Mouse (Mus musculus) mesoderm, embryonic 11.5 days (tissue): ENCODE measurements around the gene Mapkapk2.

Experiments used
- DNase-seq: peaks from one replicate; pipeline ENCODE4 v3.0.0-alpha.2; 2012; ENCODE audit warnings: low read depth, low spot score

Gene Mapkapk2

GRCm38 (mm10) chr1:131112576-131112975 is 14.9 kb upstream of the Mapkapk2 start:
- peak; percentile 38 for DNase-seq

- DNase-seq: no peak
Measured at GRCm38 (mm10) chr1:131110525-131111106, 13.0 kb upstream of the Mapkapk2 start.

- no peak for DNase-seq
Measured at GRCm38 (mm10) chr1:131107575-131108308, 10.1 kb upstream of the Mapkapk2 start.

GRCm38 (mm10) chr1:131103776-131104424 is 6.3 kb upstream of the Mapkapk2 start:
- no peak for DNase-seq

DNA sequence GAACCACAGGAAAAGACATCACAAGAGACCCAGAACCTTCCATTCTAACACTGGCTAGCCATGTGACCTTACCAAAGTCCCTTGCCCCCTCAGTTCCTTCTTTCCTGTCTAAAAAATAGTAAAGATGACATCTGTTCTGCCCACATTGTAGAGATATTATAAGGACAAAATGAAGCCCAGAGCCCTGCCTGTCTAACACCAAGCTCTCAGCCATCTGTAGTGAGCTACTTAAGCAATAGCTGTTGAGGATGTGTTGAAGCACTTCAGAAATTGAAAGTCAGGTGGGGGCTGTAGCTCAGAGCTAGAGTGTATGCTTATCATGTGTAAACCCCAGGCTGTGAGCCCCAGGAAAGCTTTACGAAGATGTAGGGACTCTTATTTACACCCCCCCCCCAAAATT is 3.2 kb upstream of the Mapkapk2 start:
- DNase-seq: no peak

DNA sequence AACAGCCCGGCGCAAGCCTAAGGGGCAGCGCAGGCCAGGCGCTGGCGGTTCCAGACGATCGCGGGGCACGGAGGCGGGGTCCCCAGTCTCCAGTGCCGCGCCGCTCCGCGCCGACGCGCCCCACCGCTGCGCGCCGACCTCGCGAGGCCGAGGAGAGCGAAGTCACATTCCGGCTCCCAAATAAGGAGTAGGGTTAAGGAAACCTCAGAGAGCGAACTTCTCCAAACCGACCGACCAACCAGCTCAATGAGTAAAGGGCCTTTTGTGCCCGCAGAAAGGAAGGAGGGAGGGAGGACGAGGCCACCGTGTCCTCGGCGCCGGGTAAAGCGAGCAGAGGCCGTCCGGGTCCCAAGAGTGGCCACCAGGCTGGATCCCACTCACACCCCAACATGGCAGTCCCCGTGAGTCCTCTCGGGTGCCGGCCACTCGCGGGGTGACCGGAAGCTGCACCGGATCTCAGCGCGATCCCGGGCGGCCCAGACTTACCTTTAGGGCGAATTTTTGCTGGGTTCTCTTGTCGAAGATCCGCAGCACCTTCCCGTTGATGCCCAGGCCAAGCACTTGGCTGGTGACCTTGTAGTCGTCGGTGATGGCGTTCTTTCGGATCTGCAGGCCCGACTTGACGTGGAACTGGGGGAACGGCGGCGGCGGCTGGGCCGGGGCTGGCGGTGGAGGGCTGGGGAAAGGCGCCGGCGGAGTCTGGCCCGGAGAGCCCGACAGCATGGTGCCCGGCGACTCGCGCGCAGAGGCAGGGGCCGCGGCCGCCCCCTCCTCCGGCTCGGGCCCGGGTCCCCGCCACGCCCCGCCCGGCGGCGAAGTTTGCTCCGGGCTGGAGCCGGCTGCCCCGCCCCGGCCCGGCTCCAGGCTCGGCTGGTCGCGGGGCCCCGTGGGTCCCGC is 575 bp downstream of the Mapkapk2 start:
- peak; percentile 85 for DNase-seq

- no peak for DNase-seq
Measured at GRCm38 (mm10) chr1:131096132-131096695, 1.4 kb downstream of the Mapkapk2 start.

- DNase-seq: no peak
Measured at GRCm38 (mm10) chr1:131095574-131095973, 2.1 kb downstream of the Mapkapk2 start.

GRCm38 (mm10) chr1:131093889-131094288 is 3.7 kb downstream of the Mapkapk2 start:
- DNase-seq: no peak

DNA sequence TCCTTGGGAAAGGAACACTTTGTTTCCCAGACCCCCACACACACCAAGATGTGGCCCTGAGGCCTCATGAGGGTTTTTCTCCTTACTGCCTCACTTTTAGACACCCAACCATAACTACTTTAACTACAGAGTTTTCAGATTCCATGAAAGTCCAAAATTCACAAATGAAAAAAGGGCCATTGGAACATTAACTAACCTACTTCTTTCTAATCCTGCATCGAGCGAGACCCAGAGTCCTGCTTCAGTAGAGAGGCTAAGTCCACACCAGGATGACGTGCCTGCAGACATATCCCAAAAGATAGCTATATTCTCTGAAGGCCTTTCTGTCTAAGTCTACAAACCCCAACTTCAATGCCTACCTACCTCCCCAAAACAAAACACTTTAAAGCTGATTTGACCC is 4.8 kb downstream of the Mapkapk2 start:
- no peak for DNase-seq

DNA sequence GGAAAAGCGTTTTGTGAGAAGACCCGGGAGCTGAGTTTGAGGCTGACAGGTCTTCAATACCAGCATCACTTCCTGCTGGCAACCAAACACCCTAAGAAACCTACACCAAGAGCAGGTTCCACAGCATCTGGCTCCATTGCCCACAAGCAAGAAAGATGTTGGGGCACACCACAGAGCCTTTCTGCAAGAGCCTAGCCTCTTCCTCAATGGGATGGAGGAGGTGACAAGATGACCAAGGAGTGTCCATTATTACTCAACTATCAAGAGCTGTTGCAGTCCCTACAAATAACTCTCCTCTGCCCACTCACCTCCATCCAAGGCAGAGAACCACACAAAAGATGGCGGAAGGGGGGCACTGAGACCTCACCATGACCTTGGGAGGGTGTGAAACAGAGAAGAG is 5.5 kb downstream of the Mapkapk2 start:
- DNase-seq: no peak

- no peak for DNase-seq
Measured at GRCm38 (mm10) chr1:131091481-131091880, 6.1 kb downstream of the Mapkapk2 start.

- no peak for DNase-seq
Measured at GRCm38 (mm10) chr1:131090877-131091276, 6.7 kb downstream of the Mapkapk2 start.

- DNase-seq: no peak
Measured at GRCm38 (mm10) chr1:131090261-131090660, 7.4 kb downstream of the Mapkapk2 start.

DNA sequence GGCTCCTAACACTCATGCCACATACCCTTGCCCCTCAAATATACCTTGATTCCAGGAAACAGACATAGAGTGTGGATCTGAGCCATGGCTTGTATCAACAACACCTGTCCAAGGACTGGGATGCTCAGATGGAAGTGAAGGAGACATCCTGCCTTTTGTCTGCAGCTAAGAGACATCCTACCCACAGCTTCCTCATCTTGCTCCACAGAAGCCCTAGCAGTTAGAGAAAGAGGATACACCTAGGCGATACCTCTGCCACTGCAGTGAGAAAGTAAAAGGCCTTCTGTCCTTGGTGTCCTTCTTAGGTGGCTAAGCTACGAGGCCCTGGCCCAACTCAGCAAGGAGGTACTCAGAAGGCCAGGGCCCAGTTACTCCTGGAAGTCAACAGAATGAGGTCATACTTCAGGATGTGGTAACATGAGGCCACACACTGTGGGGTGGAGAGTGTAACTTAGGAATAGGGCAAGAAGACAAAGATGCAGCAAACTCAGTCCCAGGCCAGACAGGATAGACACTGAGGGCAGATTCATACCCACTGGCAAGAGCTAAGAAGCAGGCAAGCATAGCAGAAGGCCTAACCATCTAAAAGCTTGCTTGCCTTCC is 8.0 kb downstream of the Mapkapk2 start:
- DNase-seq: no peak

DNA sequence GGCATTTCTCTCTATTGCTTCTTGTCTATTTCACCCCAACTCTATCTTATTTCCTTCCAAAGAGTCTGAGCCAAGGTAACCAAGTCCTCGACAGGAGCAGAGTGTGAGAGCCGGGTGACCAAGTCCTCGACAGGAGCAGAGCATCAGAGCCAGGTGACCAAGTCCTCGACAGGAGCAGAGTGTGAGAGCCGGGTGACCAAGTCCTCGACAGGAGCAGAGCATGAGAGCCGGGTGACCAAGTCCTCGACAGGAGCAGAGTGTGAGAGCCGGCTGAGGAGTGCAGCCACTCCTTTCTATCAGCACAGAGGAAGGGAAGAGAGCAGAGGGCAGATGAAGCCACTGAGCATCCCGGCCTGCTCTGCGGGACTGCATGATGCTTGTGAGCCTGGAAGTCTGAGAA is 9.1 kb downstream of the Mapkapk2 start:
- no peak for DNase-seq

- no peak for DNase-seq
Measured at GRCm38 (mm10) chr1:131086907-131087306, 10.7 kb downstream of the Mapkapk2 start.

DNA sequence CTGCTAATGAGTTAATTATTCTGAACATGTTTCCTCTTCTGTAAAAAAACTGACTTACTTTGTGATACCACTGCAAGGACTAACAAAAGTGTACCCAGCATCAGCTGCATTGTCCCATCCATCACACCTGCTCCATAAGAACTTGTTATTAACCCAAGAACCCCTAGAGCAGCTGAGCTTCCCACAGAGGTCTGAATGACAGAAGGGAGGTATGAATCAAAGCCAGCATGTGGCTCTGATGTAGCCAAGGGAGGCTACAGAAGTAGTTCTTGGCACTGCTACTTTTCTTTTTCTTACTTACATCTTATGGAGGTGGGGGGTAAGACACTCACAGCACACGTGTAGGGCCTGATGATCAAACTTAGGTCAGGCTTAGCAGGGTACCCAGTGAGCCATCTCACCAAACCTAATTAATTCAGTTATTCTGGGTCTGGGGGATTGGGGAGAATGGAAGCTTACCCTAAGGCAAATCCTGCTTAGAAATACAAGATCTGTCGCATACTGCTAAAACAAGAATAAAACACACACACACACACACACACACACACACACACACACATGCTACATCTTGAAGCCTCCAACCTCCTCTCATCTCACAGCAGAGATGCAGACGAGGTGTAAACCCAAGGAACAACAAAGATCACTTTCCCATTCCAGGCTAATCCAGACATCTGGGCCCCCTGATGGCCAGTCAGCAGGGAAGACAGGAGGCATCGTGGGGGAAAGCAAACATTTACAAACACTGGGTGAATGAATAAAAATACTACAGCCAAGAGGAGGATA is 11.5 kb downstream of the Mapkapk2 start:
- no peak for DNase-seq

- no peak for DNase-seq
Measured at GRCm38 (mm10) chr1:131085272-131085671, 12.4 kb downstream of the Mapkapk2 start.

DNA sequence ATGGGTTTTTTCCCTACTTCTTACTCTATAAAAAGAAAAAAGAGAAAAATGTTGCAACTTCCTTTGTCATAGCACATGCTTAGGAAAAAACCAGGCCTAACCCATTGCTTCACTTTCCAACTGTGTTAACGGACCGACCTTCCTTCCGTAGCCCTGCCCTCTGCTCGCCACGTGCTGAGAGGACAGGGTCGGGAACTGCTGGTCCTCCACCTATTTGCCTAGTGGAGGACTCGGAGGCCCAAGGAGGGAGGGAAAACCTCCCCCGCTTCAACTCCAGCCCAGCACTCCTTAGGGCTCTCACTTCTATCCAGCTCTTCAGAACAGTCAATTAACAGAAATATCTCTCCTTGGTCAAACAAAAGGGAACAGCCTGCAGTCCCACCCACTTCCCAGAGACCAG is 13.3 kb downstream of the Mapkapk2 start:
- DNase-seq: no peak
